Mouse (Mus musculus) gastrocnemius, adult 18-20 months (tissue): ENCODE measurements around the gene Gm853. TPM values are rescaled to one million over a fixed set of nuclear protein-coding genes. Genes with fewer than 3 reads are reported as not detected.
"Not testable (repeated sequence)": the region's sequence is repeated elsewhere in the genome, so short reads cannot be mapped to it uniquely, and the experiment has no call there.

Experiments used
- DNase-seq: peaks from one replicate; pipeline ENCODE4 v3.0.0; 2021; ENCODE audit warnings: low spot score
- long read RNA-seq, 2 experiments: library from polyadenylated mRNA; stranded (forward); transcript quantifications; one replicate each; pipeline ENCODE4 v2.0.0; 2021
- total RNA-seq, 2 experiments: library from RNA; stranded (reverse); gene quantifications; 2 replicates each; pipeline ENCODE4 v1.2.3; 2021

The Gm853 gene
- total RNA-seq = not detected
- long read RNA-seq, experiment 1 = 0 reads
- long read RNA-seq, experiment 2 = 0 reads

DNA sequence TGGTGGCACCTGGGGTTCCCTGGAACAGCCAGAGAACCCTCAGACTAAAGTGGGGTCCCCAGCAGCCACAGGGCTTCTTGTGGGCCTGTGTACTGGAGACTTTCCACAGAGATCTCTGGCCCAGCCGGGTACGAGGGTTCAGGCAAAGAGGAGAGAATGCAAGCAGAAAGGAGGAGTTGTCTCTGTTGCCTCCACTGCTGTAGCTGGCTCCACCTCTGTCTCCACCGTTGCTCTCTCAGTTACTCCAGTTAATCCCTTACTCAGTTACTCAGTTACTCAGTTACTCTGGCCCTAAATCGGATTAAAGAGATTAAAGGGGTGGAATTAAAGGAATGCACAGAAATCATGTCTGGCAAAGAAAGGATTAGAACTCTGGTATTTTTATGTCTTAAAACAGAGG, at the start of gene Gm853:
TSS of gene Gm853 (minus strand) at position 223 of the 400 bp plus-strand sequence.
- DNase-seq = no peak

DNA sequence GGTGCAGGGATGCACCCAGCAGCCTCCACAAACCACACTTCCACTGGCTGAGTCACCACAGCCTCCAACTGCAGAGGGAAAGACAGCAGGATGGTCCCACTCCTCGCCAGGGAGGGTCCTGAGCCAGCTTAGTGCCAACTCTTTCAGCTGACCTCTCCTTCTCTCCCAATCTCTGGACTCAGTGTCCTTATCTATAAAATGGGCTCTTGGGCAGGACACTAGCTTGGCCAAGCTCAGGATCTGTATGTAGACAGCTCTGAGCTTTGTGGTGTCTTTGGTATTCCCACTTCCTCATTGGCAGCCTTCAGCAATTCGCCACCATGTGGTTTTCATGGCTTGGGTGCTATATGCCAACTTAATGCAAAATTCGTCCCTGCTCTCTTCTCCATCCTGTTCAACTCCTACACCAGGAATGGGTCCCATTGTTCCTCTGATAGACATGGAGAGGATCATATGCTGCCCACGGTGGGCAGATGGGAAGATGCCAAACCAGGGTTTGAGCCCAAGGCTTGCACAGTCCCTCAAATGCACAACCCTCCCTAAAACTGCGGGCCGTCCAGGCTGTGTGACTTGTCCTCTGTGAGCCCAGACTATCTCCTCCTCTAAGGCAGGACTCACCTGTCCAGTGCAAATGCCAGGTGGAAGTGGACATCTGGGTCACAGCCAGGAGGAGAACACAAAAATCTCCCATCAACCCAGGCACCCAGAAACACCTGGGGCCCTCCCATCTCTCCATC, 48.6 kb upstream of the Gm853 start:
- no peak for DNase-seq

DNA sequence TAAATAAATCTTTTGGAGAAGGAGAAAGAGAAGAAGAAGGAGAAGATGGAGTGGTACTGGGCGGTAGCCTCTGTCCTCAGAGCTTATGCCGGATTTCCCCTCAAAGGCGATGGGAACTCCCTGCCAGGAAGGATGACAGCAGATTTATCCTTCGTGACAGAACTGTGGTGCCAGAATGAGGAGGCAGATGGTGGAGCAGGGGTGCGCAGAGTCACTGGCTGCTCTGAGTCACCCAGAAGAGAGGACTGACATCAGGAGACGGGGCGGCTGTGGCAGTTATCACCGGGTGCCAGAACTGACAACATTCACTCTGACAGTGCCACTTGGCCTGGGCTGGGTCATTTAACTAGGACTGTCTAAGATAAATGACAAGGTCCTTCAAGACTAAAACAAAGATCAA, 47.9 kb upstream of the Gm853 start:
- DNase-seq = no peak

DNA sequence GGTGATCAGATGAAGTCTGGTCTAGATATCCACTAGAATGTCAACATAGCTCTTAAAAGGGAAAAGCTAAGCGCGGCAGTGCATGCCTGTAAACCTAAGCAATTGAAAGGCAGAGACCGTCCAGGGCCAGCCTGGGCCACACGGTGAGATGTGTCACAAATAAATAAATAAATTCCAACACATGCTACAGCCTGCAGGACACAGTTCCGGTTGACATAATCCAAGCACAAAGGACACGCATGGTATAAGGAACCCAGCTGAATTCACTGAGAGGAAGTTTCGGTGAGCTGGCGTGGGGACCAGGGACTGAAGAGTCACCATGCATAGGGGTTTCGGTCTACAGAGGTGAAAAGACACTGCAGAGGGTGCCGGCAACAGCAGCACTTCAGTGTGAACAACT, 46.5 kb upstream of the Gm853 start:
- no peak for DNase-seq

DNA sequence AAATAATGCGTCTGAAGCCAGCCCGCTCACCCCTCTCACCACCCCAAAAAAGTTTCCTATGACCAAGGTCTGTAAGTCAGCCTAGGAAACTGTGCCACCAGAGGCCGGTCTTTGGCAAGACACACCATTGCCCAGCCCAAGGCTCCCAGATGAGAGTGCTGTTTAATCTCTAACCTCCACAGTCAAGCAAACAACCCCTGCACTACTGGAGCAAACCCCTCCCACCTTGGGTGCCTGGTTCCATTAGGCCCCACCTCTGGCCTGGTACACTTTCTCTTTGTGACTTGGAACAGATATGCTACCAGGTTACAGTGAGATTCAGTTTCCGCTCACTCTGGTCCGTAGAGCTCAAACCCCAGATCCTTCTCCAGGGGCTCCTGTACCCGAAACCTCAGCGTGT, 44.9 kb upstream of the Gm853 start:
- DNase-seq = no peak

DNA sequence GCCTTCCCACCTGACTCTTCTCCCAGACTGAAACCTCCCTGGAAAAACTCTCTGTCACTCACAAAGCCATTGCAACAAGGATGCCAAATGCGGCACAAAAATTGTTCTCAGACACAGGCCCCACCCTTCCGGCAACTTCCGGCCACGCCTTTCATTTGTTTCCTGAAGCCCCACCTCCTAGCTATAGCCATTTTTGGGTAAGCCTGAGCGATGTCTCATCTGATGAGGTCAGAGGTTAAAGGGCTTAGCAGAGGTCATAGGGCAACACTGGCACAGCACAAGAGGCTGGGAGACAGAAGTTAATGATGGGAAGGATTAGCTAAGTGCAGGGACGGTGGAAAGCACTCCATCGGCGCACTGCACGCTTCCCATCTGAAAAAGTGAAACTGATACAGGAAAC, 44.4 kb upstream of the Gm853 start:
- no peak for DNase-seq

DNA sequence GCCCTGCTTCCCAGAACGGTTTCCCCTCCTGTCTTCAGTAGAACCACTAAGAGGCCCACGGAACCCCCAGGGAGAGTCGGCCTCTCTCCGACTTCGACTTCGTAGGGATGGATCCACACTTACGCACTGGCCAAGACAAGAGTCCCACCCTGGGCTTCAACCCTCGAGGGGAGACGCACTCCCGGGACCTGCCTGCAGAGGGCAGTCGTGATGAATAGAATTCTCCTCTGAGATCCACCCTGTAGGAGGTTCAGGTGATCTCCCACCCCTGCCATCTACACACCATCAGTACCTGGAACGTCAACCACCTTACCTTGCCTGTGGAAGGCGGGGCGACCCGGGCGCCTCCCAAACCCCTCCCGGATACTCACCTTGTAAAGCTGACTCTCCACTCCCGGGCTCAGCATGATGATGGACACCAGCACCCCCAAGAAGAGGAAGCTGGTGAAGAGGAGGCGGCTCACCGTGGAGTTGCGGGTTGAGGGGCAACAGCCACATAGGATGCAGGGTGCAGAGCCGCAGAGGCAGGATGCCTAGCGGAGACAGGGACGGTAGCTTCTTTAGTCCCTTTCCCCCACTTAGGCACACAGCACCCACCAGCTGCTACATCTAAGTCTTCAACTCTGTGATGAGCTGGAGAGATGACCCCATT, 42.6 kb upstream of the Gm853 start:
- peak; percentile 60 for DNase-seq

DNA sequence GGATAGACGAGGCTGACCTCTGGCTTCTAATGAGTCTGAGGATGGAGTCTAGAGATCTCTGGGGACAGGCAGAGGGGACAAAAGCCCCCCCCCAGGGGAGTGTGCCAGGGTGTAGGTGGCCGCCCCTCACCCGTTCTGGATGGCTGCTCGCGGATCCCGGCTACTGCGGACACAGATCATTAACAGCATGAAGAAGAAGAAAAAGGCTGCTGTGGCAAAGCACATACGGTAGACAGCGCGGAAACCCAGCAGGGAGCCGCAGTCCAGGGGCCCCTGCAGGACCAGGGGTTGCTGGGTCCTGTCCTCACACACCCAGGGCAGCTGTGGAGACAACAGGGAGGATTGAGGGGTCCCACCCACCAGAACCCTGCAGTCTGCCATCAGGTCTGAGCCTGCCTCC, 41.9 kb upstream of the Gm853 start:
- no peak for DNase-seq

DNA sequence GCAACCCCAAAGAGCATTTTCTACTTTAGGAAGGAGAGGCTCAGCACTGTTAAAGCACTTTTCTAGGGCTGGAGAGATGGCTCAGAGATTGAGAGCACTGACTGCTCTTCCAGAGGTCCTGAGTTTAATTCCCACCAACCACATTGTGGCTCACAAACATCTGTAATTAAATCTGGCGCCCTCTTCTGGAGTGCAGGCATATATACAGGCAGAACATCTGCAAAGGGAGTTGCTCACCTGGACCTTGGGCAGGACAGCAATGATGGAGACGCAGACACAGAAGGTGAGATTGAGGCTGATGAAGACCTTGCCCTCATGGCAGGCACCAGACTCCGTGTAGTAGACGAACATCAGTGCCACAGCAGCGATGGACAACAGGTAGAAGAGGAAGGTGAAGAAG, 38.2 kb upstream of the Gm853 start:
- no peak for DNase-seq

DNA sequence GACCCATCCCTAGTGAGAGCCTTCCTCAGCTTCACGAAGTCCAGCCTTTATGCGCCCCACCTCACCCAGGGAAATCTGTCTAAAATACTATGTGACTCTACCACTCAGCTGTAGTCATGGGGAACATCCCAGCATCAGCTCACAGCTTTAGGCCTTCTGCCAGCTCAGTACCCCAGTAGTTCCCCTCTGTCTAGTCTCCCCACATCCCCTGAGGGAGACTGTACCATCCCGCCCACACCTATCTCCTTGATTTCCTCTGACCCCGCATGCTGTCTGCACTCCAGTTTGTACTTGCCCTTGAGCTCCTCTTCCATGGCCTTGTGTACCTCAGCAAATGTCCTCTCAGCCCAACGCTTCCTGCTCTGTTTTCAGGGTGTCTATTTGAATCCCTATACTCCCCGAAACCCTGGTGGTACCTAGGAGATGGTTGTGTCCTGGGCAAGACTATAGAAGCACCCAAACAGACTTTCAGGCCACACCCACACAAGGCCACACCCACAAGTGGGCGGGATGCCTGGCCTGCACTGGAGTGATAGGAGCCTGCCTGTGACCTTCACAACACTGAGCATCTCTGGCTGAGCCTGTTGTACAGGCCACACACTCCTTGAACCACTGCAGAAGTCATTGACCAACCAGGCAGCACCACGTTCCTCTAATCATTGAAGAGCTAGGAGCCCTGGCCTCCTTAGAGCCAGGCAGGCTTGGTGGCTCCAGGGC, 30.4 kb upstream of the Gm853 start:
- no peak for DNase-seq

DNA sequence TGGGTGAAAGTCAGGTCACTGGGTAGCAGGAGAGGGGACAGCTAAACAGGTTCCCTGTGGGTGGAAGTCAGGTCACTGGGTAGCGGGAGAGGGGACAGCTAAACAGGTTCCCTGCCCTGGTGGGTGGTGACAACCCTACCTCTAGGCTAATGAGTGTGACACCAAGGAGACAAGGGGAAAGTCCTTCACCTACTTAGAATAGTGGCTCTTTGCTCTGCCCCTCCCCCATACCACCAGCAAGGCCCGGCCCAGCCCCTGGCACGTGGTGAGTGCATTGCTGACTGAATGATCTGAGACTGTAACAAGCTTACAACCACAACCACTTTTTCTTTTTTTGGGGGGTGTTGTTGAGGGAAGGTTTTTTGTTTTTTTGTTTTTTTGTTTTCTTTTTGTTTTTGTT, 29.6 kb upstream of the Gm853 start:
- no peak for DNase-seq

DNA sequence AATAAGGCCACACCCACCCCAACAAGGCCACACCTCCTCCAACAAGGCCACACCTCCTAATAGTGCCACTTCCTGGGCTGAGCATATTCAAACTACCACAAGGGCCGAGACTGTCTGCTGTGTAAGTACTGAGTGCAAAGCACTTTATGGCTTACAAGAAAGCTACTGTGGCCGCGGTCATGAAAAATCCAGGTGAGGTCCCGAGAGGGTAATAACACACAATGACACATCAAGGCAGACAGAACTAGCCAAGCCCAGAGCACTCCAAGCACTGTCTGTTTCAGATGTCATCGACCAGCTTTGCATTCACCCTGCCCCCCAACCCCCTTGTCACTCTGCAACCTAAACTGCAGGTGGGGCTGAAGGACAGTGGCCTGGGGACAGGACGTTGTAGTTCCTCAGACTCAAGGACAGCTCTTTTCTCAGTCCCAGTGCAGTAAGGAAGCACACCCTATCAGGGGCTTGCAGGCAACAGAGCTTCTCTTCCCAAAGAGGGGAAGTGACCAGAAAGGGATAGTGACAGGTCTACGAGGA, 29.0 kb upstream of the Gm853 start:
- no peak for DNase-seq

DNA sequence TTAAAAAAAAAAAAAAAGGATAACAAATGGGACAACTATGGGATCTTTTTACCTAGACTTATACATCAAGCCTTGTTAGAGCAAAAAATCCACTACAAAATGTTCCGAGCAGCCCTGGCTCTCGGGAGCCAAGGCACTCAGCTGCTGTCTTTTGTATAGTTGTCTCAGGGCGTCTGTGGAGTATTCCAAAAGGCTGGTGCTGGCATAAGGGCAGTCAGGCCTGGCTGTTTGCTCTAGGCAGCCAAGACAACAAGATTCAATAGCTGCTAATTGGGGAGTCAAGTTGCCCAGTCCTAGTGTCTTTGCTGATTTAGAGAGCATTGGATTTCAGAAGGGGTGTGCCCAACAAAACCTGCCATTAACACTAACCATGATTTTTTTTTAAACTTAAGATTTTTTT, 26.4 kb upstream of the Gm853 start:
- DNase-seq = no peak

DNA sequence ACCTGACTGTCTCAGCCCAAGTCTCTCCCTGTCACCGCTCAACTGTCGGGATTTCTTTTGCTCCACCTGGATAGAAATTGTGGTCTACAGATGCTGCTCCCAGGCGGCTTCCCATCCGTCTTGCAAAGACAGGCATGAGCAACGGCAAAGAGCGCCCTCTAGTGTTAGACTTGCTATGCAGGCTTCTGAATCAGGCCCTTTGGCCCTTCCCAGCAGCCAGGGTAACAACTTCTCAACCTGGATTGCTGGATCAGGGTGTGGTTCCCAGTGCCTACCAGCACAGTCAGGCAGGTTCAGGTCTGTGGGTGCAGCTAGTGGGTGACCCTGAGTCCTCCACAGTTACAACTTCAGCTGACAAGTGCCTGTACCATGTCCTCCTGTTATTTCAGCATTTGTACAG, 23.9 kb upstream of the Gm853 start:
- peak; percentile 61 for DNase-seq

DNA sequence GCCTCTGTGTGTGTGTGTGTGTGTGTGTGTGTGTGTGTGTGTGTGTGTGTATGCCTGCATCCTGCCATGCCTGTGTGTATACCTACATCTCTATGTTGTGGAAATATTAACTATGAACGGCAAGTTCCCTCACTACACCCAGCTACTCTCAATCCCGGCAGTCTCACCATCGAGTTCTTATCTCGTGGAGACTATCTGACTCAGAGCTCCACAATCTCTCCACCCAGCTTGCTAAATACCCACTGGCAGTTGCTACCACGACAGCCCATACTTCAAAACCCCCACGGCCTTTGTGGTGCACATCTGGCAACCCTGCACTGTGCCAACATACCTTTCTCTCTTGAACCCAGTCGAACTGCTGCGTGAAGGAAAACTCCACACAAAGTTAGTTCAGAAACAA, 22.5 kb upstream of the Gm853 start:
- DNase-seq = no peak

DNA sequence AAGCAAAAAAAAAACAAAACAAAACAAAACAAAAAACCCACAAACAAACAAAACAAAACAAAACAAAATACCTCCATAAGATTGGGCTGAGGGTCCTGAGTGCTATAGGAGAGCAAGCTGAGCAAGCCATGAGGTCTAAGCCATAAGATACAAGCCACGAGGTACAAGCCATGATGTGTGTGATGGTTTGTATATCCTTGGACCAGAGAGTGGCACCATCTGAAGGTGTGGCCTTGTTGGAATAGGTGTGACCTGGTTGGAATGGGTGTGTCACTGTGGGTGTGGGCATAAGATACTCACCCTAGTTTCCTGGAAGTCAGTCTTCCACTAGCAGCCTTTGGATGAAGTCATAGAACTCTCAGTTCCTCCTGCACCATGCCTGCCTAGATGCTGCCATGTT, 21.4 kb upstream of the Gm853 start:
- not testable (repeated sequence) for DNase-seq

DNA sequence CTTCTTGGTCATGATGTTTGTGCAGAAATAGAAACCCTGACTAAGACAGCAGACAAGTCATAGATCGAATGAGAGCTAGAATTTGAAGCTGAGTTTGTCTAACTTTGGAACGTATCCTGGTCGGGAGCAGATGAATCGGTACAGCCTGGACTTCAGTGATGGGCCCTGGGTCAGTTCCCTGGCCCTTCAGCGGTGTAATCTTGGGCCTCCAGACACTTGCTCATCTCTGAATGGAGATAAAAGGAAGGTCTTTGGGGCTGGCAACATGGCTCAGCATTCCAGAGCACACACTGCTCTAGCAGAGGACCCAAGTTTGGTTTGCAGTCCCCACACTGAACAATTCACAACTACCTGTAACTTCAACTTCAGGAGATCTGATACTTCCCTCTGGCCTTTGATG, 20.8 kb upstream of the Gm853 start:
- no peak for DNase-seq

DNA sequence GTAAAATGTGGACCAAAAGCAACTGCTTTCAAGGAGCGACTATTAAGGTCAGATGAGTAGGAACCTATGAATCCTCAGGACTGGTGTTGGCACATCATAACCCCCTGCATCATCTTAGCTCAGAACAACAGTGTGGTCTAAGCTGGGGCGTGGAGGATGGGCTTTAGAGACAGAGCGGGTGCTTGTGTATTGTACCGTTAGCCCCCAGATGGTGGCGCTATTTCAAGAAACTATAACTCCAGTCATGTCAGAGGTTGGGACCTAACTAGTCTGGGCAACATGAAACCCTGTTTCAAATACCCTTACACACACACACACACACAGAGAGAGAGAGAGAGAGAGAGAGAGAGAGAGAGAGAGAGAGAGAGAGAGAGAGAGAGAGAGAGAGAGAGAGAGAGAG, 18.5 kb upstream of the Gm853 start:
- DNase-seq = no peak

DNA sequence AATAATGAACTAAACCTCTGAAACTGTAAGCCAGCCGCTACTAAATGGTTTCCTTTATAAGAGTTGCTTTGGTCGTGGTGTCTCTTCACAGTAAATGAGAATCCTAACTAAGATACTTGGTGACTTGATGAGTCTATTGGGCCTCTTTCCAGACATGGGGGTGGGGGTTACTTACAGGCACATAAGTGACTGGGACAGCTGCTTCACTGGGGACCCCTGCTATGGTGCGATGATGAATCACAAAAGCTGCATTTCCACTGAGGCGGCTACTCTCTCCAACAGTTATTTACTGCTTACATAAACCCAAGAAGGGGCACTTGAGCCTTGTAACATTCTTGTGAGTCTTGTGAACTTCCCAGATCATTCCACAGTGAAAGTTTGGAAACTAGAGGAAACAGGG, 15.4 kb upstream of the Gm853 start:
- no peak for DNase-seq

DNA sequence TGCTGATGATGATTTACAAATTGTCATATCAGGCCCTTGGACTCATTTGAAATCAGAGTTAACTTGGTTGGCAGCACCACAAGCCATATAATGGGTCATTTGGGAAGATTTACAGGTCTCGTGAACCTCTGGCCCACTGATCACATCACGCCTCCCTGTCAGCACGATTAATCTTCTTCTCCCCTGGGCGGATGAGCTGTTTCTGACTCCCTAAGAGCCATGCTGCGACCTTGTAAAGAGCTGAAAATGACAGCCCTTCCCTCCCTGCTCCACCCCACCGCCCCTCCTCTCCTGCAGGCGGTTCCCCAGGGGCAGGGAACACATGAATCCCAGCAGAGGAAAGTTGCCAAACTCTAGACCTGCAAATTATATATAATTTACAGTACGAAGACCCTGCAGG, 14.2 kb upstream of the Gm853 start:
- DNase-seq = no peak

DNA sequence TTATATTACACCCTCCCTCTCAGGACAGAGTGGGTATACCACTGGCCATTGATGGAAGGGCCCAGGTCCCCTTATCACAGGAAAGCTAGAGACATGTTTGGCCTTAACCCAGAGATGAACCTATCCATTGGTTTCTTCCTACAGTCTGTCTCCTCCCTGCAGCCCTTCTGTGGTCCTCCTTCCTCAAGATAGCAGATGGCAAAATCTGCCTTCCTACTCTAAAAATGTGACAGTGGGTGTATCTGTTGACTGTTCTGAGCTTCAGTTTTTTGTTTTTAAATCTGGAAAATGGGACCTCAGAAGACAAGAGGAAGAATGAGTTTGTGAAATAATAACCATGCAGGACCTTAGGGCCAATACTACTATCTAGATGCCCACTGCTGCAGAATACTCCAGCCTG, 1.9 kb upstream of the Gm853 start:
- no peak for DNase-seq

DNA sequence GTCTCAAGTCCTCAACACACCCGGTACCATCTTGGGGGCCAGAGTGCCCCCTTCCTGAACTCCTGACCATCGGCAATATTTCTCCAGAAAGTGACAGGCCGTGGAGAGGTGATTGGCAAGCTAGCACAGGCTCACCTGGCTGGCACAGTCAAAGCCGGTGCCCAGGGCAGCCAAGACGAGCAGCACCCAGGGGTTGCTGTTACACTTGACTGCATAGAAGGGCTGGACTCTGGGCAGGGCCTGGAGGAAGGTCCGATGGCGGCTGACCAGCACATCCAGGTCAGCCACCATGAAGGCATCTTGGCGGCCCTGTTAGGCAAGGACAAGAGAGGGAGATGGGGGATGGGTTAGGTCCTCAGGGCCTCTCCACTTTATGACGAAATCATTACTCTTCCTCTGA, 2.0 kb downstream of the Gm853 start:
- no peak for DNase-seq

DNA sequence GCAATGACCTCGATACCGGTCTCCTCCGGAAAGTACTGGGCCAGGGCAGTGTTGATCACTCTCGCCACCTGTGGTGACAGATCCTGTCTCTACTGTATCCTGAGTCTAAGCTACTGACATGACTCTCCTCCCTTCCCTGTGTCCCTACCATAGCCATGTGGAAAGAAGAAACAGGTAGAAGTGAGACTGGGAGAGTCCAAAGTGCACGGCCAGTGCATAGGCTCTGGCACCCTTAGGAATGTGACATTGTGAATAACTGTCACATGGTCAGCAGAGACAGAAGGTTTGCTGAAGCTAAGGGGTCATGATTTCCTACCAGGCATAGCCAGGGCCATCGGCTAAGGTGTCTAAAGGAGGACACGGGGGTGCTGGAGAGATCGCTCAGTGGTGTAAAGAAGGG, 6.8 kb downstream of the Gm853 start:
- DNase-seq = no peak
